Mouse (Mus musculus) c-Kit-negative CD71-positive TER-119-positive erythroid progenitor cells, embryonic 14.5 days (primary cell): ENCODE data around the gene Vps13c.

Experiments
- DNase-seq: peaks from one replicate; pipeline ENCODE4 v3.0.0-alpha.2; 2013; ENCODE audit warnings: low read depth, low spot score

Gene Vps13c

DNA sequence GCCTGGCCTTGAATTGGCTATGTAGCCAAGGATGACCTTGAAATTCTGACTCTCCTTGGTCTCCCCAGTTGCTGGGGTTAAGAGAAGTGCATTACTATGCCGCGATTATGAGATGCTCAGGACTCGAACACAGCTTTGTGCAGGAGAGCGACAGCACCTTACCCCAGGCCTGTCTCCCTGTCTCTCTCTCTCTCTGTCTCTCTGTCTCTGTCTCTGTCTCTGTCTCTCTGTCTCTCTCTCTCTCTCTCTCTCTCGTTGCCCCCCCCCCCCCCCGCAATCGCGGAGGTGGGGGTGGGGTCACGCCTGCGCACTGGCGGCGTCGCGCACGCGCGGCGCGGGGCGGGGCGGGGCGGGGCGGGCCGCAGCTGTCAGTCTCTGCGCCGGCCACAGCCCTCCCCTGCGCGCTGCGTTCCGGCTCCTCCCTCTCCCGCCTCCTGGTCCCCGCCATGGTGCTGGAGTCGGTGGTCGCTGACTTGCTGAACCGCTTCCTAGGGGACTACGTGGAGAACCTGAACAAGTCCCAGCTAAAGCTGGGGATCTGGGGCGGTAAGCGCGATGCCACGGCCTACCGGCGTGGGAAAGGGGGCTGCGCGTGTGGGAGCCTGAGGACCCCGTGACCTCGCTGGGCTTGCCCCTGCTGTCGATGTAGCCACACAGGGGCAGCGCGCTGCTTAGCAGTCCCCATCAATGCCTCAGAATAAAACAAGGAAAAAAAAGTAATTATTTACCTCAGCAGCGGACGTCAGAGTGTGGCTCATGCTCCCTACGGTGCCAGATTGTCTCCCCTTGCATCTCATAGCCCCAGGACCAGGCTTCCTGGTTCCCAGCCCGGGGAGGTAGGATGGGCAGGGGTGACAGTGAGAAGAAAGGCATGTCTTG, at the start of gene Vps13c:
Gene Vps13c (plus strand): TSS at position 416 of the 879 bp plus-strand sequence.
- peak; percentile 68 for DNase-seq

DNA sequence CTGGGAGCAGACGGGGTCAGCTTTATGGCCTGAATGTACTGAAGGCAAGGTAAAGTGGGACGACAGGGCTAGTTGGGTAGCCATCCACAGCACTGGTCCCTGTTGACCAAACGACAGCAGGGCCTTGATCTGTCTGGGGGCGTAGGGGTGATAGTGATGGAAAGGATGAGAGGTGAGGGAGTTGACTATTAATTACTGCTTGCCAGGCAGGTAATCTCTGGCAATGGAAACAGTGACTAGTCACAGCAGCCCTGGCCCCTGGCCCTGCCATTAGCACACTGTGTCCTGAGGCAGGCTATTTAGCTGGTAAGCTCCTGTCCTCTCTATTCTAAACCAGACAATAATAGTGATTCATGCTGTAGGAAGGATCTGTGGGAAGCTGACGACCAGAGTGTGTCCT, 47.8 kb upstream of the Vps13c start:
- DNase-seq, result no peak

DNA sequence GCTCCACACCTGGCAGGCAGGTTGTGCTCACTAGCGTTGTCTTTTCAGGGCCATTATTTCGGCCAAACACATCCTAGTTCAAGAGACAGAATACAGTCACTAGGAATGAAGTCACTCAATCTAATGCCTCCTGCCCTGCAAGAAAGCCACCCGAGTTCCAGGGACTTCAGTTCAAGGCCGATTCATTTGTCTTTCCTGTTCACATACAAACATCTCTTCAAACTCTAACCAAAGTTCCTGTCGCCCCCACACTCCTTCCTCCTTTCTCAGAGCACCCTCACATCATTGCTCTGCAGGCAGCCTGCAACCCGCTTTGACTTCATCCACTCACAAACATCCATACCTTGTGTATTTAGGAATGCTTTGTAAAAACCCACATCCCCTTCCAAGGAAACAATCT, 46.7 kb upstream of the Vps13c start:
- DNase-seq, result no peak

DNA sequence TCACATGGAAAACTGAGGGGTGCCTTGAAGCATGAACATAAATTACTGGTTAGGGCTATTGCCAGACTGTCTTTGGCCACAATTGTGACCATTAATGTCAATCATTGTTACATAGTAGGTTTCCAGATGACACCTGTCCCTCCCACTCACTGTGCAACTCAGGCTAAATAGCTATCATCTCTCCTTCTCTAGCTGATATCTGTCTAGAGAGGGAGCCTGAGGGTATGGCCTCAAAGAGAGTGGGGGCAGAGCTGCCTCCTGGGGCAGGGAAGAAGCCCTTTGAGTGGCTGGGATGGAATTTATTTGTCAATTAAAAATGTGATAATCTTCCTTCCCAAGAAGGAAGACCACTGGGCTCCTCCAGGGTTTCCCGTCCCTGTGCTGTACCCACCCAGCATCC, 46.0 kb upstream of the Vps13c start:
- no peak for DNase-seq

DNA sequence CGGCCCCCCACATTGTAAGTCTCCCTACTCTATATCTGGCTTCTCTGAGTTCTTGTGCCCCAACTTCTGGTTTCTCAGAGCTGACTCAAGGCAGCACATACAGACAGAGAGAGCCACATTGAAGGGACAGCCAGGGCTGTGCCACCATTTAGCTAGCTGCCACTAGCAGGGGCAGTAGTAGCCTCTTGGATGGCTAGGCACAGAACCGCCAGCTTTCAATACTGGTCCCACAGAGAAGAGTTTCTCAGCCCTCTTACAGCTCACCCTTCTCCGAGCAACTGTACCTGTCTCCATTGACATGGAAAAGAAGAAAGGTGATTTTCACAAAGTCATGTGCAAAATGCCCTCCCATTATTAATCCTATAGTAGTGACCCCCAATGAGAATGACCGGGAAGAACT, 45.5 kb upstream of the Vps13c start:
- DNase-seq, result no peak

DNA sequence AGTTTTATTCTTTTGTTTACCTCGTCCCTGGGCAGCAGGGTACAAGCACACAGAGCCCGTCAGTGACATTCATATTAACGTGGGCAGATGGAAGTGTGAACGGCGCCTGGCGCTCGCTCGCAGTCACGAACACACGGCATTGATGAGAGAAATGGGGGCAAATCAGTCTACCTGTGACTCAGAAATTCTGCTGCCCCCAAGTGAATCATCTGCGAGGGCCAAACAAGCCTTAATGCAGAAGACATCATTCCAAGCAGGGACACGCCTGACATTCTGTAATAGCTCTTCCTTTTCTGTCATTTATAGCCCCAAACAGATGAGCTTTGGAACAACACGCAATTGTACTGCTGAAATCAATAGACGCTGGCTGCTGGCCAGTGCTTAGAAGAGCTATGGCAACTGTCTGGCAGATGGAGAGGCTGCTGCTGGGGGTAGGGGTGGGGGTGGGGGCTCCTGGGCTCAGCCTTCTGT, 45.0 kb upstream of the Vps13c start:
- no peak for DNase-seq

DNA sequence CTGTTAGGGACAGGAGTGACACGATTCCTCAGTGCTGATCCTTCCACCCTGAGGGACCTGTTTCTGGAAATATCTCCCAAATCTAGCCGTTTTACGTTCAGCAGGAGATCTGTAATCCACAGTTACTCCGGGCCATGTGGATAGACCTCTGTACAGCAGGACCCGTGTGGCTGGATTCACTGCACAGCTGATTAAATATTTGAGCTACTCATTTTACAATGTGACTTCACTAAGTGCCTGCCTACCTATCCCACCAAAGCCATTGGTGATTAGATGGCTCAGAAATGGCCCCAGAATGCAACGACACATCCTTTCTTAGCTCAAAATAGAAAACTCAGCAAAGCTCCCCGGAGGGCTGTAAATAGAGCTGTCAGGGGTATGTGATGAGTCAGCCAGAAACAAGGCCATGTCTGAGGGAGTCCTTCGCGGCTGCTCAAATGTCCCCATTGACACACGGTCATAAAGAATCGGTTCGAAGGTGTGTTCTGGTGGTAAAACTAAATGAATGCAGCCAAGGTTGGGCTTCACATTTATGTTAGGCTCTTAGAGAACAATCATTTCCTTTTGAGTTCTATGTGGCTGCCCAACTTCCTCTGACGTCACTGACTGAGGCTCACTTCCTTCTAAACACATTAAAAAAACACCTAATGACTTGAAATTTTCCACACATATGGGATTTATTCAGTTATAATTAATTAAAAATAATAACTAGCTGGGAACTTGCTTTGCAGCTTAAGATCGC, 40.9 kb upstream of the Vps13c start:
- DNase-seq, result no peak

DNA sequence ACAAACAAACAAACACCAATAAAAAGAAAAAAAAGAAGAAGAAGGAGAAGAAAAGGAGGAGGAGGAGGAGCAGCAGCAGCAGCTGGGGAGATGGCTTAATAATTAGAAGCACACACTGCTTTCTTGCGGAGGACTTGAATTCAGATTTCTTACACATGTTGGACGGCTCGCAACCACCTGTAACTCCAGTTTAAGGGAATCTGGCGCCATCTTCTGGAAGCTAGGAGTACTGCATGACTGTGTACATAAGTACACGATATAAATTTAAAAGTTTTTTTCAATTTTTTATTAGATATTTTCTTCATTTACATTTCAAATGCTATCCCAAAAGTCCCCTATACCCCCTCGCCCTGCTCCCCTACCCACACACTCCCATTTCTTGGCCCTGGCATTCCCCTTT, 38.0 kb upstream of the Vps13c start:
- peak; percentile 39 for DNase-seq

DNA sequence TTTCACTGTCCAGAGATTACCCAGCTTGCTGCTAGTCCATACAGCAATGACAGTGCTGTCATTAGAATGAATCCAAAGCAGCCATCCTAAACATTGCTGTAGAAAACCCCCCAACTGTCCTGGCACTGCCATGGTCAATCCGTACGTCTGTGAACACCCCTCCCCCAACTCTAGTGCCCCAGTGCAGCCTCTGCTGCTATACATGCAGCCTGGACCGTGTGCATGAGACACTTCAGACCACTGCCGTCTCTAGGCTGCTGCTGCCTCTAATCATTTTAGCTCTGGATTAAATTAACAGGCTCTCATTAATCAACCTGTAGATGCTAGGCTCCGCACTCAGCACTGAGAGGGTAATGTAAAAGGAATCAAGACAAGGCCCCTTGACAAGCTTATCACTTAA, 33.2 kb upstream of the Vps13c start:
- DNase-seq, result no peak

DNA sequence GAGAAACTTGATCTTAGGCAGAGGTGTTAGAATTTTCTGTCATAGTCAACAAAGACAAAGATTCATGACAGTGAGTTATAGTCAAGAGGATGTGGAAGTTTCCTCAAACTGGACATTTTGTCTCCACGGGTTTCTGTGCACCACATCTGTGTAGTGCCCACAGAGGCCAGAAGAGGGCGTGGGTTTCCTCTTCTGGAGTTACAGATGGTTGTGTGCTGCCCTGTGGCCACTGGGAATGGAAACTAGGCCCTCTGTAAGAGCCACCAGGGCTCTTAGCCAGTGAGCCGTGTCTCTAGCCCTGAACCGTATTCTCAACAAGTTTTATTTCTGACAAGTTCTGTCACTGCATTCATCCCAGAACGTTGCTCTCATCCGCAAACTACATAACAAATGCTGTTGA, 29.7 kb upstream of the Vps13c start:
- no peak for DNase-seq

DNA sequence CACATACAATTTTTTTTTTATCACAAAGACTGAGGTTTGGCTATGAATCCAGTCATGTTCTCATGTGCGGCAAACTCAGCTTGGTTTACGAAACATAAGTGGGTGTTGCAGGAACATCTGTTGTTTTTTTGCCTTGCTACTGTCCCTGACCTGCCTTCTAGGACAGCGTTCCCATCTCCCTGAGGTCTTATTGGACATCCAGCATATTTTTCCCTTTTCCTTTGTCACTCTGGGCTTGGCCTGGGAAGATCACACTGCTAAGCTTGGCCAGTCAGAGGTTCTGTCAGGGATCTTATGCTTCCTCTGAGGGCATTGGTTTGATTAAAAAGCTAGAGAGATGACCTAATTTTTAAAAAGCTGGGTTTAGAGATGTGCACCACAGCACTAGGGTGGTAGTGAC, 29.1 kb upstream of the Vps13c start:
- no peak for DNase-seq

DNA sequence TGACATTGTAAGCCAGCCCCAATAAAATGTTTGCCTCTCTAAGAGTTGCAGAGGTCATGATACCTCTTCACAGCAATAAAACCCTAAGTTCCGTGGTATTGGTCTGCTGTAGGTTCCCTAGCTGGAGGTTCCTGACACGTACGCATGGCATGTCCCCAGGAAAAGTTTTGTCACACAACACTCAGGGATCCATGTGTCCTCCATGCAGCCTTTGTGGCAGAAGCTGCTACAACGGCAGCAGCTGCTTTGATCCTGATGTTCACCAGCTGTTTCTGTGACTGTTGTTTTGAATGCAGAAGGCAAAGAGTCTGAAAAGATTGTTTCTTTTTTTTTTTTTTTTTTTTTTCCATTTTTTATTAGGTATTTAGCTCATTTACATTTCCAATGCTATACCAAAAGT, 27.0 kb upstream of the Vps13c start:
- DNase-seq, result no peak

DNA sequence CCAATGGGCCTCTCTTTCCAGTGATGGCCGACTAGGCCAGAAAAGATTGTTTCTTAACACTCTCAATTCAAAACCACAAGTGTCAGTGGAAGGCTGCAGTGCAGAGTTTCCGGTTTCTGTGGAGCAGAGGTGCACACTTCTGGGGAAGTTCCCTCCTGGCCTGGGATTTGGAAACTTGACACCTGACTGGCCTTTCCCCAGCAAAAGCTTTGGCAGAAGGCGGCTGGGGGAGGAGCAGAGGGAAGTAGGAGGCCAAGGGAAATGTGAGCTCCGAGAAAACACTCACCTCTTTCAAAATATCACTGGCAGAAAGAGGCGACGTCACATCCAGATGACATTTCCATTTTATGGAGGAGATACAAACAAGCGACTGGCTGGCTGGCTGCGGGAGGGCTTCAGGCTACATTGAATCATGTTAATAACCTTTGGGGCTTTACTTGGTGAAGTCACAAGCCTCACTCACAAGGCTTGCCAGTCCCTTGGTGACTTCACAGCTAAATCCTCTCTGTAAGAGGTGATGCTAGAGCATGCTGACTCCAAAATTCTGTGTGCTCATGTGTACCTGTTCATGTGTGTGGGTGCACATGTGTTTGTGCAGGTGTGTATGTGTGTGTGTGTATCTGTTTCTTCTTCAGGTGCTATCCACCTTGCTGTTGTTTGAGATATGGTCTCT, 26.4 kb upstream of the Vps13c start:
- DNase-seq, result no peak

DNA sequence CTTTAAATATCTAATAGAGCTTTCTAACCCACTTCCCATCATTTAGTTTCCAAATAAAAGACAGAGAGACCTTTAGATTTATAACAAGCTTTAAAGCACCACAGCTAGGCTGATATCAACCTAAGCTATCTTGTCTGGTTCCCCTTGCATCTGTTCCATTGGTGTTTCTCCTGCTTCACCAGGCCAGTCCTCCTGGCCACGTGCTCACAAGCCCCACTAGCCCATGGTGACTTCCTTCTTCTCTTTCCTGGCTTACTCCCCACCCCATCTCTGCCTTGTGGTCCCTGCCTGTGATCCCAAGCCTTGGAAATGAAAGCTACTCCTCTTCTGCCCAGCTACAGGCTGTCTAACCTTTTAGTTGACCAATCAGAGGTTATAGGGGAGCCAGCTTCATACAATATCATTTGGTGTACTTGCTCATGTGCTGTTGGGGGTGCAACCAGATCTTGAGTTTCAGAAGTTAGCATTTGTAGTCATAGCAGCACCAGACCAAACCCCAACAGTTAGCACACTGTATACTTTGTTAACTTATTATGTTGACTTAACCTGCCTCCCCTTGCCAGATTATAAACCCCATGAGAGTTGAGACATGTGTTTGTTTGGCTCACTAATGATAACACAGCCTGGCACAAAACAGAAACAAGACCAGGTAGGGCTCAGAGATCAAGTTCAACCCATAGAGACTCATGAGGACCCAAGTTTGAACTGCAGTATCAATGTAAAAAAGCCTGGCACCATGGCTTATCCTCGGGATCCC, 23.8 kb upstream of the Vps13c start:
- no peak for DNase-seq

DNA sequence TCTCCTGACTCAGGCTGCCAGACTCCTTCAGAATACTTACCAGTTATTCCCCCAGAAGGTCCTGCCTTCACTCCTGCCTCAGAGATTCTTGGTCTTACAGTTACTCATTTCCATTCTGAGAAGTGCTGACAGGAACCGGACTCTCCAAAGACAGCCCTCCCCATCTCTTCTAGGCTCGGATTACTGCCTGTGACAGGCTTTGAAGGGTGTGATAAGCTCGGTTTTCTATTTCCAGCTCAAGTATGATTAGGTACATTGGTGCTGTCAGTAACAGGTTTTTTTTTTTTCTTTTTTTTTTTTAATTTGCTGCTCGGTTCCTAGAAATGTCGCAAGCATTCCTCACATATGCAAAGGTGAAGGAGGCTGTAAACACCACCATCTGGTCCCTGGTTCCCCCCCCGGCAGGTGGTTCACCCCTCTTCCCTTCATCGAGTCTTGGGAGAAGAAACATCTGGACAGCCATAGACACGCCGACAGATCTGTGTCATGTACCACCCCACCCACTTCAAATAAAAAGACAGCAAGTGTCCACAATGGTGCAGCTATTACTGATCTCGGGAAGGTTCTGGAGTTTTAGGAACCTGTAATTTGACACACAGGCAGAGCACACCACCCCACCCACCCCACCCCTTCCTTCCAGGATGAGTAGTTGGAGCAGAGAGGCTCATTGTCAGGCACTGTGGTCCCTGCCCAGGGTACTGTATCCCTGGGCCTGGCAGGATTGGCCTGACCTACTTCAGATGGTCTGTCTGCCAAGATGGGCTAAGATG, 22.1 kb upstream of the Vps13c start:
- DNase-seq, result no peak

DNA sequence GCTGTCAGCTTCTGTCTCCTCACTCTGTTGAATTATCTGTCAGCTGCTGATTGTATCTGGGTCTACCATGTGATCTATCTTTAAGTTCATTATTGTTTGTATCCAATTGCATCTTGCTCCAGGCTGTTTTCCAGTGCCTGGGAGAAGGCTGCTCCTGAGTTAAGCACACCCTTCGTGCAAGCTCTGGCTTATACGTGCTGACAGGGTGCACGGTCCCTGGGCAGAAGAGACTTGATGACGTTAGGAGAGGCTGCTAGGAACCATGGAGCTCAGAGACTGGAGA, 21.6 kb upstream of the Vps13c start:
- no peak for DNase-seq

DNA sequence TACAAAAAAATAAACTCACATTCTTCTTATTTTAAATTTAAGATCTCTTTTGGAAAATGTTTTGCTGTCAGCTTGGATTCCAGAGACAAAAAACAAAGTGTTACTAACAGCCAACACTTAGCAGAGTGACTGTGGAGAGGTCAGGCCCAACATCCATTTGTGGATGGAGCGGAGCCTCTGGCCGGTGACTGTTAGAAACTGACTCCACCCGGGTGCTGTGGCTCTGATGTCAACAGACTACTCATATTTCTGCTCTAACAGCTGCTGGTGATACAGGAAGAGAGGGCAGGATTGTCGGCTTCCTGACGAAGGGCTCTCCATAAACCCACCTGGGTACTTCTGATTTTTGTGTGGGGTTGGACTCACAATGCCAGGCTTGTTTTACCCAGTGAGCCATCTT, 17.1 kb upstream of the Vps13c start:
- no peak for DNase-seq

DNA sequence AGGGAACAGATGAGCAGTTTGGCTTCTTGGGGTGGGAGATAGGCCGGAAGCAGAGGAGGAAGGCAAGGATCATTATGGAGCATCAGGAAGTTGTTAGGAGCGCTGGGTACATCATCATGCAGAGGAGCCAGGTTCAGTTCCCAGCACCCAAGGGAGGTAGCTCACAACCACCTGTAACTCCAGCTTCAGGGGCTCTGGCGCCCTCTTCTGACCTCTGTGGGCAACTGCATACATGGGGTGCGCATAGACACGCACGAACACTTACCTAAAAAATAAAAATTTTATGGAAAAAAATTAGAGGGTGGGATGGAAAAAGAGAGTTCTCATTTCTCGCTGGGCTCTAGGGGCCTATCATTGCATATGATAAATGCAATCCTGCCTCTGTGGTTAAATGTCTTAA, 14.7 kb upstream of the Vps13c start:
- no peak for DNase-seq

DNA sequence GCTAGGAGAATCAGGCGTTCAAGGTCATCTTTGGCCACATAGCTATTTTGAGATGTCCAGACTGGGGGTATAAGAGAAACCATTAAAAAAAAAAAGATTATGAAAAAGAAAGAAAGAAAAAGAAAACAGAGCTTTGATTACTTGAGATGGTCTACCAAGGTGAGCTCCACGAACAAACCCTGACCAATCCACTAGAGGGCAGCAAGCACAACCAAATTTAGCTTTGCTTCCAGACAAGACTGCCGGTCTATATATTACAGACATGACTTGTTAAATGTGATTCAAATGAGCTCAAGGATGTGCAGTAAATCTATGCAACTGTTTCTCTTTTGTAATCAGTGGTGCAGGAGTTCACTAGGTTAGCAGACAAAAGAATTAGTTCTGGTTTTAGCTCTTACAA, 12.0 kb upstream of the Vps13c start:
- no peak for DNase-seq

DNA sequence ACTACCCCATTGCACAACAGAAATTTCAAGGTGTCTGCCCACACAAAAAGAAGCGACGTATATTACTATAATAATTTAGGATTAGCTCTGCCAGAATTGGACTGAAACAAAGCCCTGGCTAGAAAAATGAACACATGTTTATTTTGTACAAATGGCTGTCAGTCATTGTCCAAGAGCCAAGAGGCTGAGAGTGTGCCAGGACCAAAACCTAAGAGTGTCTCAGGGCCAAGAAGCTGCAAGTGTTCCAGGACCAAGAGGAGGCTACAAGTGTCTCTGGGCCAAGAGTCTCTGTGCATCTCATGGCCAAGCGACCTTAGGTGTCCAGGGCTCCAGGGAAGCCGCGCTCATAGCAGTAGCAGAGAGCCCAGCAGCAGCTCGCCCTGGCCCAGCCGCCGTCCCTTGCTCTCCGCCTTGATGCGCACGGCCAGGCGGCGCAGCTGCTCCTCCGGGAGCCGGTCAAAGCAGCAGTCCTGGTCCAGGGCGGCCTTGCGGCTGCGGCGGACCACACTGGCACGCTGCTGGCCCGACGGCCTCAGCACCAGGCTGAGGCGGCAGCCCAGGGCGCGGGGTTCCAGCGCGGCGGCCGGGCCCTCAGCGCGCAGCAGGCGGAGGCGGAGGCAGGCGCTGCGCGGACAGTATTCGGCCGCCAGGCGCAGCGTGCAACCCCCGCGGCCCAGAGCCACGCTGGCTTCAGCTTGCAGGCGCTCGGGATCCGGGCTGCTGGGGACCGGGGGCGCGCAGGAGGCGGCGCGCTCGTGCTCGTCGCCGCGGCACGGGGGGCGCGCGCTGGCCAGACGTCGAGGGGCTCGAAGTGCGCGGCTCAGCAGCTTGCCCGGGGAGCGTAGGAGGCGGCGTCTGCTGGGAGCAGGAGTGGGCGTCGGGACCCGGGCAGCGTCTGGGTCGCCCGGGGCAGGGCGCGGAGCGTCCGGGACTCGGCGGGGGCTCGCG, 9.5 kb upstream of the Vps13c start:
- no peak for DNase-seq
